Mouse (Mus musculus) limb, embryonic 13.5 days (tissue): ENCODE measurements around the gene Clec4e. TPM values are rescaled to one million over a fixed set of nuclear protein-coding genes. Genes with fewer than 3 reads are reported as not detected.
"Not testable (repeated sequence)": the region's sequence is repeated elsewhere in the genome, so short reads cannot be mapped to it uniquely, and the experiment has no call there.

Source experiments
- ATAC-seq: fragments of 200-750 bp; cut with Nextera tagmentation; 2 replicates; pipeline ENCODE4 v1.8.0; 2017; ENCODE audit warnings: low read depth, moderate number of reproducible peaks, moderate TSS enrichment; ENCODE audit not compliant: low FRiP score
- H3K27ac ChIP-seq: fragments of 300-500 bp; sonication (generic); 2 replicates; pipeline ENCODE4 v1.5.1; 2015; ENCODE audit warnings: inconsistent platforms, mild to moderate bottlenecking, moderate library complexity
- H3K27me3 ChIP-seq: fragments of 300-500 bp; sonication (generic); 2 replicates; pipeline ENCODE4 v1.6.1; 2015; ENCODE audit warnings: mild to moderate bottlenecking, inconsistent platforms
- H3K36me3 ChIP-seq: fragments of 300-500 bp; sonication (generic); 2 replicates; pipeline ENCODE4 v1.6.1; 2015; ENCODE audit warnings: inconsistent platforms, mild to moderate bottlenecking, moderate library complexity
- H3K4me1 ChIP-seq: fragments of 300-500 bp; sonication (generic); 2 replicates; pipeline ENCODE4 v1.6.1; 2015; ENCODE audit warnings: inconsistent platforms
- H3K4me2 ChIP-seq: fragments of 300-500 bp; sonication (generic); replicated peaks from 2 replicates; pipeline ENCODE4 v1.6.1; 2015; ENCODE audit warnings: inconsistent platforms, mild to moderate bottlenecking, moderate library complexity
- H3K4me3 ChIP-seq: fragments of 300-500 bp; sonication (generic); 2 replicates; pipeline ENCODE4 v1.5.1; 2015; ENCODE audit warnings: moderate library complexity, mild to moderate bottlenecking, inconsistent platforms
- H3K9ac ChIP-seq: fragments of 300-500 bp; sonication (generic); 2 replicates; pipeline ENCODE4 v1.6.1; 2015; ENCODE audit warnings: mild to moderate bottlenecking, inconsistent platforms
- H3K9me3 ChIP-seq: fragments of 300-500 bp; sonication (generic); 2 replicates; pipeline ENCODE4 v1.6.1; 2016; ENCODE audit warnings: inconsistent platforms
- WGBS: fragments of 180-500 bp; shearing (Covaris S2); methylation state at CpG from one replicate; pipeline ENCODE4 v1.1.7; 2015; 5-methylcytosine and 5-hydroxymethylcytosine counted together
- polyA plus RNA-seq: library from polyadenylated mRNA; unstranded; fragments of >200 nt; fragmentation: Nextera tagmentation; extraction: Ambion mirVana; gene quantifications from 2 replicates; pipeline ENCODE4 v1.2.1, GENCODE M21; 2015

The Clec4e gene
- not detected in 2 replicates for polyA plus RNA-seq

DNA sequence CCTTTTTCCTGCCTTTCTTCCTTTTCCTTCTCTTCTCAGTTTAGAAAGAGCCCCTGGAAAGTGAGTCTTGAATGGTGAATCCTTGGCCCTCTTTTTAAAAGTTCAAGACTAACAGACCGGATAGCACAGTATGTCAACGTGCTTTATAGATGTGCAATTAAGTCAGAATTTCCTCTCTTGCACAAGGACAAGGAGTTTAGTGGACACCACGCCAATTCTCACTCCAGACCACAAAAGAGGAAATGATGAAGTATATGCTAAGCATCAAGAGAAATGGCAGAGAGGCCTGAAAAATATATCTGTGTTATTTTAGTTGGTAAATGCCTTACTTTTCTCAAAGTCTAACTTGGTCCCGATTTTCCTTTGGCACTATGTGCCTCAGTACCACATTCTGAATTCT lies at the start of gene Clec4e:
Clec4e (minus strand) TSS at position 118 of the 400 bp plus-strand sequence.
- Histone ChIP-seq H3K4me3 (no peak within 1 kb of the TSS), H3K4me2 (no peak within 1 kb of the TSS), H3K4me1 (no peaks in the 10 kb centered on the region), H3K9me3 (0 out of 2 replicates have a peak, but pooled peaks cover 6% of the 10 kb centered on the region), H3K9ac (no peak within 1 kb of the TSS), H3K27ac (no peak within 1 kb of the TSS), H3K27me3 (no peaks in the 10 kb centered on the region), H3K36me3 (no peaks in the 10 kb centered on the region)
- no peak for ATAC-seq
- WGBS, result 77% methylated on average over 4 of the region's 4 CpGs

GRCm38 (mm10) chr6:123332503-123332902 lies 42.8 kb upstream of the Clec4e start:
- Histone ChIP-seq H3K27ac (no peak overlapping the region), H3K36me3 (no peaks in the 10 kb centered on the region), H3K9me3 (no peaks in the 10 kb centered on the region), H3K4me2 (no peak overlapping the region), H3K4me3 (no peak overlapping the region), H3K4me1 (no peaks in the 10 kb centered on the region), H3K27me3 (no peaks in the 10 kb centered on the region), H3K9ac (no peak overlapping the region)
- WGBS, result 50% methylated on average over 2 of the region's 2 CpGs
- no peak for ATAC-seq

- no peaks in the 10 kb centered on the region for H3K9me3 ChIP-seq
- no peaks in the 10 kb centered on the region for H3K27me3 ChIP-seq
- WGBS, result 82% methylated on average over 2 of the region's 2 CpGs
- no peak within 1 kb of the TSS for H3K9ac ChIP-seq
- no peak for ATAC-seq
- no peak within 1 kb of the TSS for H3K4me2 ChIP-seq
- H3K4me3 ChIP-seq, result no peak within 1 kb of the TSS
- H3K4me1 ChIP-seq, result no peaks in the 10 kb centered on the region
- H3K27ac ChIP-seq, result no peak within 1 kb of the TSS
- H3K36me3 ChIP-seq, result no peaks in the 10 kb centered on the region
Observed at GRCm38 (mm10) chr6:123308033-123308432, 18.4 kb upstream of the Clec4e start, which contains the start of gene Vmn2r19. TSS of gene Vmn2r19 (plus strand) at chr6:123308333.

- H3K27ac ChIP-seq, result not testable (repeated sequence)
- 78% methylated on average over 7 of the region's 7 CpGs for whole genome bisulfite sequencing
Observed at GRCm38 (mm10) chr6:123306315-123306714, 16.6 kb upstream of the Clec4e start.

GRCm38 (mm10) chr6:123296687-123297086 lies 7.0 kb upstream of the Clec4e start:
- ATAC-seq, result no peak
- H3K9ac ChIP-seq, result no peak overlapping the region
- no peak overlapping the region for H3K4me3 ChIP-seq
- WGBS, result 56% methylated on average over 1 of the region's 1 CpGs
- H3K27me3 ChIP-seq, result no peaks in the 10 kb centered on the region
- H3K9me3 ChIP-seq, result peaks cover 3% of the 10 kb centered on the region; the same call in 1 of the 2 replicates
- H3K4me2 ChIP-seq, result no peak overlapping the region
- no peak overlapping the region for H3K27ac ChIP-seq
- H3K4me1 ChIP-seq, result no peaks in the 10 kb centered on the region
- no peaks in the 10 kb centered on the region for H3K36me3 ChIP-seq

More at GRCm38 (mm10) chr6:123306315-123306714, 16.6 kb upstream of the Clec4e start:
- H3K4me3 ChIP-seq, H3K4me2 ChIP-seq, H3K36me3 ChIP-seq, H3K4me1 ChIP-seq, H3K9ac ChIP-seq, H3K9me3 ChIP-seq, ATAC-seq, H3K27me3 ChIP-seq: not testable (repeated sequence)

GRCm38 (mm10) chr6:123293509-123293908 lies 3.8 kb upstream of the Clec4e start:
- 88% methylated on average over 11 of the region's 11 CpGs for WGBS
- not testable (repeated sequence) for H3K4me1 ChIP-seq, H3K9me3 ChIP-seq, H3K9ac ChIP-seq, H3K4me2 ChIP-seq, H3K27ac ChIP-seq, ATAC-seq, H3K4me3 ChIP-seq, H3K36me3 ChIP-seq, H3K27me3 ChIP-seq

- no peak overlapping the region for H3K27ac ChIP-seq
- H3K4me2 ChIP-seq, result no peak overlapping the region
- WGBS, result 91% methylated on average over 1 of the region's 1 CpGs
- H3K4me1 ChIP-seq, result no peaks in the 10 kb centered on the region
- no peaks in the 10 kb centered on the region for H3K36me3 ChIP-seq
- H3K27me3 ChIP-seq, result no peaks in the 10 kb centered on the region
- no peak overlapping the region for H3K4me3 ChIP-seq
- no peak for ATAC-seq
- 0 out of 2 replicates have a peak, but pooled peaks cover 3% of the 10 kb centered on the region for H3K9me3 ChIP-seq
- H3K9ac ChIP-seq, result no peak overlapping the region
Observed at GRCm38 (mm10) chr6:123292751-123293400, 3.2 kb upstream of the Clec4e start.

- H3K27ac ChIP-seq, result no peak overlapping the region
- no peak overlapping the region for H3K4me3 ChIP-seq
- no peak overlapping the region for H3K4me2 ChIP-seq
- no peak for ATAC-seq
- no peak overlapping the region for H3K9ac ChIP-seq
- 0 out of 2 replicates have a peak, but pooled peaks cover 6% of the 10 kb centered on the region for H3K9me3 ChIP-seq
- H3K4me1 ChIP-seq, result no peaks in the 10 kb centered on the region
- H3K36me3 ChIP-seq, result no peaks in the 10 kb centered on the region
- WGBS, result 83% methylated on average over 10 of the region's 10 CpGs
- no peaks in the 10 kb centered on the region for H3K27me3 ChIP-seq
Observed at GRCm38 (mm10) chr6:123288931-123289330, 739 bp downstream of the Clec4e start.

DNA sequence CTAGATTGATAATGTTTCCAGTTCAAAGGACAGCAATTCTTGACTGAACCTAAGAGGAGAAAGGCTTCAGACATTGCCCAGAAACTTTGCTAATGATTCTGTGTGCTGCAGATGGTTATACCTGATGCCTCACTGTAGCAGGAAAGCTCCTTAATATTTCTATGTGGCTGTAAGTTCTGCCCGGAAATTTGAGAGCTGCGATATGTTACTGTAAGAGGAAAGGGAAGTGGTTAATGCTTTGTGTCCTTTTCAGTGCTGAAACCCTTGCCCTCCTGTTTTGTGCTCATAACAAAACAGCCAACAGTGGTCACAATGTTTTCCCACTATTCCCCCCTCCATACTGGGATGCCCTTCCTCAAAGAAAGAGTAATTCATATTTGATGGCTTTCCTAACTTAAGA lies 3.4 kb downstream of the Clec4e start:
- ATAC-seq, result no peak
- Histone ChIP-seq H3K9me3 (0 out of 2 replicates have a peak, but pooled peaks cover 6% of the 10 kb centered on the region), H3K4me3 (no peak overlapping the region), H3K36me3 (no peaks in the 10 kb centered on the region), H3K27ac (no peak overlapping the region), H3K4me2 (no peak overlapping the region), H3K9ac (no peak overlapping the region), H3K27me3 (no peaks in the 10 kb centered on the region), H3K4me1 (no peaks in the 10 kb centered on the region)
- 92% methylated on average over 2 of the region's 2 CpGs for WGBS

GRCm38 (mm10) chr6:123279443-123279842 lies 10.2 kb downstream of the Clec4e start:
- Histone ChIP-seq H3K27ac (no peak overlapping the region), H3K4me1 (no peaks in the 10 kb centered on the region), H3K36me3 (no peaks in the 10 kb centered on the region), H3K4me3 (no peak overlapping the region), H3K9ac (no peak overlapping the region), H3K27me3 (no peaks in the 10 kb centered on the region), H3K9me3 (no peaks in the 10 kb centered on the region), H3K4me2 (no peak overlapping the region)
- no peak for ATAC-seq
- WGBS, result 86% methylated on average over 2 of the region's 2 CpGs

GRCm38 (mm10) chr6:123266945-123267344 lies 22.7 kb downstream of the Clec4e start:
- no peak for ATAC-seq
- H3K4me1 ChIP-seq, result no peaks in the 10 kb centered on the region
- 85% methylated on average over 5 of the region's 5 CpGs for WGBS
- H3K4me3 ChIP-seq, result no peak overlapping the region
- no peaks in the 10 kb centered on the region; the same call in 1 of the 2 replicates for H3K9me3 ChIP-seq
- H3K36me3 ChIP-seq, result no peaks in the 10 kb centered on the region
- H3K4me2 ChIP-seq, result no peak overlapping the region
- H3K27ac ChIP-seq, result no peak overlapping the region
- no peak overlapping the region for H3K9ac ChIP-seq
- no peaks in the 10 kb centered on the region for H3K27me3 ChIP-seq

GRCm38 (mm10) chr6:123265809-123266208 lies 23.9 kb downstream of the Clec4e start:
- no peak overlapping the region for H3K4me3 ChIP-seq
- WGBS, result 88% methylated on average over 4 of the region's 4 CpGs
- no peak overlapping the region for H3K27ac ChIP-seq
- H3K36me3 ChIP-seq, result no peaks in the 10 kb centered on the region
- H3K9ac ChIP-seq, result no peak overlapping the region
- no peaks in the 10 kb centered on the region; the same call in 1 of the 2 replicates for H3K9me3 ChIP-seq
- no peaks in the 10 kb centered on the region for H3K27me3 ChIP-seq
- no peaks in the 10 kb centered on the region for H3K4me1 ChIP-seq
- no peak for ATAC-seq
- H3K4me2 ChIP-seq, result no peak overlapping the region

DNA sequence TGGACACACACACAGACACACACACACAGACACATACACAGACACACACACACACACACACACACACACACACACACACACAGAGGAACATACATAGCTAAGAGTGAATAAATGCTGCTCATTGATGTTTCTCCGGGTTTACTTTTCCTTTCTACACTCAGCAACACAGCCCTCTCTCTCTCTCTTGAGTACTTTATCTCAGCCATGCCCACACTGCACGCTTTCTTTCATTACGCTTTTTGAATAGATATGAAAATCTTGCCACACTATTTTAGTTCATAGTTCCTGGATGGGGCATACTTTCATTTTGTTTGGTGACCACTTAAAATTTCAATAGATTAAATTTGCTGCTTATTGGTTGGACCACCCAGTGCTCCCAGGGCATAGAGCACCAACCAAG lies 25.5 kb downstream of the Clec4e start:
- Histone ChIP-seq H3K27me3 (no peaks in the 10 kb centered on the region), H3K9me3 (no peaks in the 10 kb centered on the region; the same call in 1 of the 2 replicates), H3K4me3 (no peak overlapping the region), H3K36me3 (no peaks in the 10 kb centered on the region), H3K27ac (no peak overlapping the region), H3K4me1 (no peaks in the 10 kb centered on the region), H3K4me2 (no peak overlapping the region), H3K9ac (no peak overlapping the region)
- no peak for ATAC-seq
- 94% methylated on average over 3 of the region's 3 CpGs for WGBS
